Mouse (Mus musculus) adrenal gland, adult 2 months (tissue): ENCODE results near the gene Il15ra. TPM values are rescaled to one million over a fixed set of nuclear protein-coding genes. Genes with fewer than 3 reads are reported as not detected.
A peak's percentile ranks its signal among the peaks of the same experiment; 100 is the strongest.
"Not testable (repeated sequence)": the region's sequence is repeated elsewhere in the genome, so short reads cannot be mapped to it uniquely, and the experiment has no call there.

Source experiments
- DNase-seq: peaks from one replicate; pipeline ENCODE4 v3.0.0; 2021
- polyA plus RNA-seq: library from polyadenylated mRNA; depleted of rRNA; stranded (reverse); fragments of >200 nt; gene quantifications from 2 replicates; pipeline ENCODE4 v1.2.3, GENCODE M21; 2012
- total RNA-seq, 2 experiments: library from RNA; stranded (reverse); gene quantifications; 2 replicates each; pipeline ENCODE4 v1.2.3; 2021

Il15ra gene
- total and polyA plus RNA-seq, 3 experiments = 13.0 to 29.9 (median 26.8) TPM

GRCm38 (mm10) chr2:11708538-11708937 is 3.4 kb downstream of the Il15ra start:
- no peak for DNase-seq

- DNase-seq = not testable (repeated sequence)
Measured at GRCm38 (mm10) chr2:11710101-11710500, 5.0 kb downstream of the Il15ra start.

GRCm38 (mm10) chr2:11712483-11712990 is 7.4 kb downstream of the Il15ra start:
- DNase-seq = peak; percentile 24

GRCm38 (mm10) chr2:11713021-11713420 is 7.9 kb downstream of the Il15ra start:
- peak; percentile 32 for DNase-seq

- no peak for DNase-seq
Measured at GRCm38 (mm10) chr2:11714535-11714934, 9.4 kb downstream of the Il15ra start.

GRCm38 (mm10) chr2:11718573-11718972 is 13.5 kb downstream of the Il15ra start:
- DNase-seq = no peak

- no peak for DNase-seq
Measured at GRCm38 (mm10) chr2:11722564-11722963, 17.5 kb downstream of the Il15ra start.

GRCm38 (mm10) chr2:11727574-11727973 is 22.5 kb downstream of the Il15ra start:
- no peak for DNase-seq

GRCm38 (mm10) chr2:11729091-11729490 is 24.0 kb downstream of the Il15ra start:
- no peak for DNase-seq

GRCm38 (mm10) chr2:11732978-11733377 is 27.9 kb downstream of the Il15ra start:
- DNase-seq = no peak

- DNase-seq = no peak
Measured at GRCm38 (mm10) chr2:11735853-11736252, 30.8 kb downstream of the Il15ra start.

GRCm38 (mm10) chr2:11738794-11739193 is 33.7 kb downstream of the Il15ra start:
- no peak for DNase-seq

GRCm38 (mm10) chr2:11739516-11740051 is 34.5 kb downstream of the Il15ra start:
- no peak for DNase-seq

- no peak for DNase-seq
Measured at GRCm38 (mm10) chr2:11762541-11762940, 57.5 kb downstream of the Il15ra start.

- DNase-seq = no peak
Measured at GRCm38 (mm10) chr2:11765694-11766093, 60.6 kb downstream of the Il15ra start.

GRCm38 (mm10) chr2:11766485-11767160 is 61.5 kb downstream of the Il15ra start:
- DNase-seq = no peak

- peak; percentile 42 for DNase-seq
Measured at GRCm38 (mm10) chr2:11767161-11767545, 62.1 kb downstream of the Il15ra start.

GRCm38 (mm10) chr2:11771701-11772100 is 66.6 kb downstream of the Il15ra start:
- no peak for DNase-seq

GRCm38 (mm10) chr2:11772401-11772800 is 67.3 kb downstream of the Il15ra start:
- DNase-seq = no peak

- no peak for DNase-seq
Measured at GRCm38 (mm10) chr2:11774426-11774825, 69.3 kb downstream of the Il15ra start.

GRCm38 (mm10) chr2:11775121-11775520 is 70.0 kb downstream of the Il15ra start:
- no peak for DNase-seq

GRCm38 (mm10) chr2:11776415-11776814 is 71.3 kb downstream of the Il15ra start:
- DNase-seq = no peak
